Mouse (Mus musculus): ENCODE data around the gene Nav2.

- TF ChIP-seq CTCF (conservative IDR thresholded peaks at IDR 0.05; ENCODE audit: low read length) (no peak), POU5F1 (IDR thresholded peaks at IDR 0.05; ENCODE audit: borderline replicate concordance, low read length) (no peak)
These were observed 178.6 kb downstream of the Nav2 start for GRCm38 (mm10) chr7:49087154-49087553.

All from E14TG2a.4 (cell line).